Mouse (Mus musculus): ENCODE data around the gene Kif3a.

DNA sequence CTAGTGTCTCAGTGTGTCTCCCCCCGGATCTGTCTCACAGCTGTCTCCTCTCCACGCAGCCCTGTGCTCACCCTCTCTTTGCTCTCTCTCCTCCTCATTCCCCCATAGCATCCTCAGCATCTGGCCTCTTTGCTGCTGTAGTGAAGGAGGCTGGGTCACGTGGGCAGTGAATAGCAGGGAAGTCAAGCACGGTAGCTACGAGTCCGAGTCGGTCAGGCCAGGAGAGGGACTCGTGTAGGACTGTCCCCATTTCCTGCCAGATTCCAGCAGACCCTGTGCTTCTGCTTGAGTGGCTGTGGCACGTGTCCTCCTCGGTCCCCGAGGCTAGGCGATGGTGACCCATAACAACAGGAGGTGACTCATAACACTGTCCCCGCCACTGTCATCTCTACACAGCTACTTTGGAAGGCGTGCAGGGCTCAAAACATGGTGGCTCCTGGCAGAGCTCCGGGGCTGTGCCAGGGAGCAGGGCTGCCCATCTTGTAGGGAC lies 28.1 kb upstream of the Kif3a start:
- TF ChIP-seq CTCF (IDR thresholded peaks at IDR 0.05; ENCODE audit: control insufficient read depth, insufficient read depth, low read length) (no peak), POLR2A (IDR thresholded peaks at IDR 0.05; ENCODE audit: borderline replicate concordance, control insufficient read depth, low read depth, low read length) (no peak)

Data from bone marrow, adult 2 months (tissue).